In the genomic region with DNA sequence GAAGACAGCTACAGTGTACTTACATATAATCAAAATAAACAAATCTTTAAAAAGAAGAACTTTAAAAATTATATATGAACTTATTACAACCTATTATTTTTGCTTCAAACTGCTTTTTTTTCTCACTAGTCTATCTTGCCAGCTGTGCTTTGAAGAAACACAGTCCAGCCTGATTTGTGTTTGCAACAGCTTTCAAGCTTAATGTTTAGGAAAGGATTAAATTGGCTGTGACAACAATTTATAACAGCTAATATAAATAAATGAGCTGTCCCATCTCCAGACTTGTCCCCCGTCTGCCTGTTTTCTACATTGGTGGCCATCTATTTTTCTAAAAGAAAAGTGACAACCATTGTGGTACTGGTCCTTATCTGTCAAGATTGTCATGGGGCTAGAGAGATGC, we compare ENCODE assay signal across 32 mouse cellular contexts. TPM values are rescaled to one million over a fixed set of nuclear protein-coding genes. Genes with fewer than 3 reads are reported as not detected.
"Had no signal": no experiment of that assay in that cellular context is flagged by ENCODE, and none has a peak within 500 bp of the region (broad histone marks: within the 10 kb centered on the region; RNA-seq: fewer than 3 reads in every experiment).

No protein-coding gene starts in this region.

- H3K9me3 ChIP-seq: embryonic facial prominence, embryonic 10.5 days; embryonic facial prominence, embryonic 12.5 days; embryonic facial prominence, embryonic 13.5 days; embryonic facial prominence, embryonic 15.5 days; forebrain, embryonic 10.5 days; forebrain, embryonic 12.5 days; forebrain, embryonic 13.5 days; forebrain, embryonic 15.5 days had no signal

- H3K4me3 ChIP-seq: embryonic facial prominence, embryonic 10.5 days; embryonic facial prominence, embryonic 12.5 days; embryonic facial prominence, embryonic 13.5 days; embryonic facial prominence, embryonic 15.5 days; erythroblast, embryonic 14.5 days; forebrain, embryonic 10.5 days; forebrain, embryonic 12.5 days; forebrain, embryonic 13.5 days; forebrain, embryonic 15.5 days; gastrocnemius, adult 2 months had no signal

- ATAC-seq: forebrain, embryonic 13.5 days; forebrain, embryonic 14.5 days; forebrain, embryonic 15.5 days; forebrain, embryonic 16.5 days; forebrain, postnatal 0 days had no signal

- H3K36me3 ChIP-seq: forebrain, embryonic 12.5 days; forebrain, embryonic 15.5 days had no signal

- H3K27ac ChIP-seq: embryonic facial prominence, embryonic 10.5 days; embryonic facial prominence, embryonic 12.5 days; embryonic facial prominence, embryonic 13.5 days; embryonic facial prominence, embryonic 15.5 days; forebrain, embryonic 10.5 days; forebrain, embryonic 12.5 days; forebrain, embryonic 13.5 days; forebrain, embryonic 15.5 days; gastrocnemius, adult 2 months had no signal

- H3K27me3 ChIP-seq: embryonic facial prominence, embryonic 12.5 days; embryonic facial prominence, embryonic 15.5 days; forebrain, embryonic 12.5 days; forebrain, embryonic 13.5 days; forebrain, embryonic 15.5 days had no signal

- H3K9ac ChIP-seq: embryonic facial prominence, embryonic 12.5 days; embryonic facial prominence, embryonic 13.5 days; embryonic facial prominence, embryonic 15.5 days; forebrain, embryonic 12.5 days; forebrain, embryonic 13.5 days; forebrain, embryonic 15.5 days; forebrain, postnatal 0 days had no signal

- H3K4me2 ChIP-seq: embryonic facial prominence, embryonic 12.5 days; embryonic facial prominence, embryonic 13.5 days; embryonic facial prominence, embryonic 15.5 days; forebrain, embryonic 12.5 days; forebrain, embryonic 13.5 days; forebrain, embryonic 15.5 days had no signal

- DNase-seq: cerebellum, adult 18-20 months; cerebellum, adult 2 months; cerebellum, adult 8-10 months; cerebellum, adult 9-10 months; cerebellum, adult 9-11 months; cerebellum, postnatal 10 days; cerebellum, postnatal 14 days; cerebellum, postnatal 25 days; cerebellum, postnatal 36 days; embryo, embryonic 11 days; forebrain, postnatal 0 days; gastrocnemius, adult 2 months; gastrocnemius, postnatal 10 days; gastrocnemius, postnatal 14 days; gastrocnemius, postnatal 25 days; gastrocnemius, postnatal 36 days; heart, adult 11 months had no signal

- H3K4me1 ChIP-seq: embryonic facial prominence, embryonic 10.5 days; embryonic facial prominence, embryonic 12.5 days; embryonic facial prominence, embryonic 13.5 days; embryonic facial prominence, embryonic 15.5 days; forebrain, embryonic 10.5 days; forebrain, embryonic 12.5 days; forebrain, embryonic 13.5 days; forebrain, embryonic 15.5 days had no signal

RNA-seq across cellular contexts. Expression of gene S100g, which starts 22.4 kb away (rescaled TPM):
- polyA plus RNA-seq: cortical plate, adult 2 months; embryonic facial prominence, embryonic 10.5 days; embryonic facial prominence, embryonic 11.5 days; embryonic facial prominence, embryonic 12.5 days; embryonic facial prominence, embryonic 14.5 days; erythroblast, embryonic 14.5 days; forebrain, embryonic 10.5 days; forebrain, embryonic 11.5 days; forebrain, embryonic 12.5 days; forebrain, embryonic 13.5 days; forebrain, embryonic 14.5 days; forebrain, embryonic 16.5 days; forebrain, postnatal 0 days had no signal

RNA-seq across cellular contexts. Expression of gene Ctps2, which starts 41.0 kb away (rescaled TPM):
- polyA plus RNA-seq: erythroblast, embryonic 14.5 days had no signal
